Mouse (Mus musculus) brain, embryonic 14.5 days (tissue): ENCODE results near the gene Slc35c2. TPM values are rescaled to one million over a fixed set of nuclear protein-coding genes. Genes with fewer than 3 reads are reported as not detected.

ENCODE experiments used
- DNase-seq: peaks from one replicate; pipeline ENCODE4 v3.0.0-alpha.2; 2011; ENCODE audit warnings: low read depth
- CTCF ChIP-seq: fragments of 200-500 bp; IDR thresholded peaks from 2 replicates; pipeline ENCODE4 v1.5.1; 2012; ENCODE audit warnings: inconsistent platforms, mild to moderate bottlenecking, moderate library complexity, borderline replicate concordance; ENCODE audit not compliant: insufficient read depth, insufficient read length; ENCODE audit errors: extremely low read depth
- POLR2A ChIP-seq: fragments of 200-500 bp; IDR thresholded peaks from 2 replicates; pipeline ENCODE4 v1.6.1; 2012; ENCODE audit warnings: mild to moderate bottlenecking, inconsistent platforms, borderline replicate concordance; ENCODE audit not compliant: poor library complexity, insufficient read depth, insufficient read length, severe bottlenecking; ENCODE audit errors: extremely low read depth
- polyA plus RNA-seq: library from polyadenylated mRNA; depleted of rRNA; stranded (reverse); fragments of >200 nt; gene quantifications from 2 replicates; pipeline ENCODE4 v1.2.3, GENCODE M21; 2012

Gene Slc35c2
- polyA plus RNA-seq, 1 experiment, result 62.3 TPM

- DNase-seq, result no peak
- no peak for TF ChIP-seq POLR2A
- TF ChIP-seq CTCF, result no peak
Measured at GRCm38 (mm10) chr2:165307801-165308200, 20.1 kb upstream of the Slc35c2 start.

DNA sequence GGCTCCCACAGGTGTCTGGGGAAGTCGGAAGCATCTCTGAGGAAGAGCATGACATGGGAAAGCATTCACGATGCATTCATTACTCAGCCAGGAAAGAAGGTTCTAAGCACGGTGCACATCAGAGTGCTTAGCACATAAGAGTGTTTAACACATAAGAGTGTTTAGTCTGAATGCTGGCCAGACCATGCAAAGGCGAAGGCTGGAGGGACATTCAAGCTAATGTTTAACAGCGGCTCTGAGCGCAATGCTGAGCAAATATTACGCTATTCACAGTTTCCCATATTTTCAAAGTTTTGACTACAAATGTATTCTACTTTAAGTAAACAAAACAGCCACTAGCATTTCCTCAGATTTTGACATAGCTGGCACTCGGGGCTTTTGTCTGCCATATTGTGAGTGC is 17.8 kb upstream of the Slc35c2 start:
- DNase-seq, result no peak
- TF ChIP-seq CTCF (no peak), POLR2A (no peak)

GRCm38 (mm10) chr2:165304819-165305218 is 17.1 kb upstream of the Slc35c2 start:
- DNase-seq, result no peak
- TF ChIP-seq CTCF (no peak), POLR2A (no peak)

DNA sequence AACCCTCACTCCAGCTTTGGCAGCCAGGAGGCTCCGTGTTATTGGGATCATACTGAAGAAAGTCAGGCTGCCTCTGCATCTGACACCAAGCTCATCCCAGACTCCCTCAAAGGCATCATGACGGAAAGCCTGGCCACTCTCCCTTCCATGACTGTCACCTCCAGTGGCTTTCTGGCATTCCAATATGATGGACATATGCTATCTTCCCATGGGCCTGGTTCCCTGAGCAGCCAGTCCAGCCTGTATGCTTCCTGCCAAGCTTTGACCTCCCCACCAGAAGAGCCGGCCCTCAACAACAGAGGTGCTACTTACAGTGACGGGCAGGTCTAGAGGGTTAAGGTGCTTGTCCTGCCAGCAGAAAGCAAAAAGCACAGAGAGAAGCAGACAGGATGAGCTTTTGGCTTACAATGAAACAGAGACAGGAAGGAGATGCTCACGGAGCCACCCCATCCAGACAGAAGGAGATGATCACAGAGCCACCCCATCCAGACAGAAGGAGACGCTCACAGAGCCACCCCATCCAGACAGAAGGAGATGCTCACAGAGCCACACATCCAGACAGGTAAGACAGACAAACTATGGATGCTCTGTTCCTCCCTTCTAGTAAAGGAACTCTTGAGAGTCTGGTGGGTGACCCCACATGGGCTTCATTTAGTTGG is 15.8 kb upstream of the Slc35c2 start:
- TF ChIP-seq CTCF, result no peak
- TF ChIP-seq POLR2A, result no peak
- no peak for DNase-seq

DNA sequence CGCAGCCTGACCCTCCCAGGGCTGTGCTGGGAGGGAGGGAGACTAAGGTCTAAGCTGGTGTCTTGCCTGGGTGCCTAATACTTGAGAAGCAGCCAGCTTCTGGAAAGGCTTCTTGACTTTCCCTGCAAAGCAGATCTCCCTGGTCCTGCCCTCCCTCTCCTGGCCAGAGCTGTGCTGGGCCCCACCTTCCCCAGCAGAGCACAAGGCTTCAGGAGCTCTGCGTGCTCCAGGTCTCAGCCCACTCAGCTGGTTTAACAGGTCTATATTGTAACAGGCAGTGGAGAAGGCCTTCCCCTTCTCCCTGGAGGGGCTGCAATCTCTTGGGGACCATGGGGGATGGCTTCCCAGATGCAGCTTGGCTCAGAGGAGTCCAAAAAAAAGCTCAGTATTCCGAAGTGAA is 13.7 kb upstream of the Slc35c2 start:
- DNase-seq, result no peak
- no peak for TF ChIP-seq POLR2A

- DNase-seq, result peak; percentile 60
- no peak for TF ChIP-seq POLR2A
Measured at GRCm38 (mm10) chr2:165300885-165301284, 13.2 kb upstream of the Slc35c2 start.

- TF ChIP-seq POLR2A (no peak), CTCF (no peak)
- peak; percentile 60 for DNase-seq
Measured at GRCm38 (mm10) chr2:165300424-165300823, 12.8 kb upstream of the Slc35c2 start.

DNA sequence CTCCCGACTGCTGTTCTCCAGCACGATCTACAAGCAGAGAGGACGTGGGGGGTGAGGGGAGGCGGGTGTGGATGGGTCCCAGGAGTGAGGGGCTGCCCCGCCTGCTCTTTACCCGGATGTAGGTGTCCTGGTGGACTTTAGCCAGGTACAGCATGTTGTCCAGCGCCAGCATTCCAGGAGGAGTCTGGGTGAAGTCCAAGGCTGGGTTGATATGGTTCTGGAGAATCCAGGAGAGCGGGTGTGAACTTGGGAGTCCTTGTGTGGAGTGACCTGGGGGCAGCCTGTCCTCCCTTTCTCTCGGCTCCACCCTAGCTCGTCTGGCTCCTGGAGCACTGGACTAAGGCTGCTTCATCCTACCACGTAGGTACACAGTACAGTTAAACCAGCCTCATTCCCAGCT is 9.8 kb upstream of the Slc35c2 start:
- no peak for DNase-seq
- TF ChIP-seq CTCF (no peak), POLR2A (no peak)

- no peak for DNase-seq
- TF ChIP-seq POLR2A, result no peak
- no peak for TF ChIP-seq CTCF
Measured at GRCm38 (mm10) chr2:165296571-165296970, 8.9 kb upstream of the Slc35c2 start.

- TF ChIP-seq POLR2A (no peak), CTCF (no peak)
- peak; percentile 97 for DNase-seq
Measured at GRCm38 (mm10) chr2:165288315-165289031, 804 bp upstream of the Slc35c2 start.

DNA sequence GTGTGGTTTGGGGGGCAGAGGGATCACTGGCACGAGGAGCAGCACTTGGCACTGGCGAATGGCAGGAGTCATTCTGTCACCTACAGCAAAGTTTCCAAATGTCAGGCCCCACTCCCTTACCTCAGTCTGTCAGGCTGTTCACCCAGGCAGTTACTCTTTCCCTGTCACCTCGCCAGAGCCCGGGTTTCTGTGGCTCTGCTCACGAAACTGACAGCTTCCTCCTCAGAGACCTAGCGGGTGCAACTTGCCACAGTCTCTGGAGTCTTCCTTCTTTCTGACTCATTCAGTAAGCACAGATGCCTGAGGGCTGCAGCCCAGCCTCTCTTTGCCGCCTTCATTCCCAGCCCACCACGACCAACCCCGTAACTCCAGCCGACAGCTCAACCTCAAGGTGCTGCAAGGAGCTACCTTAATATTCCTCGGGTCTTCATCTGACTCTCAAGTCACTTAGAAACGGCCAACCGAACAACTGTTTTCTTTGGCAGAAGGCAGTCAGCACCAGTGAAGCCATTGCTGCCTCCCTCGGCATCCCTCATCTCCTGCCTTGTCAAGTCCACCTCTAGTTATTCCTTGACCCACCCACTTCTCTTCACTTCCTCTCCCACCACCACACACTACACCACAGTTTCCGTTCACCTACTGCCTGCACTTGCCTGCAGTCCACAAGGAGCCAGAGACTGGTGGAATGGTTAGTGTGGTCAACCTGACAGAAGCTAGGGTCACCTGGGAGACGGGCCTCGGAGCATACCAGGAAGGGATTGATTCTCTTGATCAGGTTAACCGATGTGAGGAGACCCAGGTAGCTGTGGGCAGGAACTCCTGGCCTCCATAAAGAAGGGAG is 1.1 kb downstream of the Slc35c2 start:
- TF ChIP-seq POLR2A (no peak), CTCF (no peak)
- DNase-seq, result no peak

DNA sequence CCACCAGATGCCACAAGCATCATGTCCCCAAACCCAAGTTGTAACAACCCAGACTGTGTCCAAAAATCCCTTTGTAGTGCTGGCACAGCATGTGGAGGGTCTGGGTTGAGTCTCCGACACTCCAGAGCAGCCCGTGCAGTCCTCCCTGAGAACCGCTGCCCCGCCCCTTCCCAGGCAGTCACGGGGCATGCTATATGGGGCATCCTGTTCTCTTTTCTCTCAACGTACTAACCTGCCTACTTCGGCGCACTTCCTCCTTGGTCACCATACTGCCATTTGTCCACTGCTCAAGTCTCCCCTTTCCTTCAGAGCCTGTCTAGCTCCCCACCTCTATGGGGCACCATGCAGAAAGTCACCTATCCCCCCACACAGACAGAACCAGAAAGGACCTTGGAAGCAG is 2.0 kb downstream of the Slc35c2 start:
- DNase-seq, result no peak
- TF ChIP-seq CTCF, result no peak
- TF ChIP-seq POLR2A, result no peak

DNA sequence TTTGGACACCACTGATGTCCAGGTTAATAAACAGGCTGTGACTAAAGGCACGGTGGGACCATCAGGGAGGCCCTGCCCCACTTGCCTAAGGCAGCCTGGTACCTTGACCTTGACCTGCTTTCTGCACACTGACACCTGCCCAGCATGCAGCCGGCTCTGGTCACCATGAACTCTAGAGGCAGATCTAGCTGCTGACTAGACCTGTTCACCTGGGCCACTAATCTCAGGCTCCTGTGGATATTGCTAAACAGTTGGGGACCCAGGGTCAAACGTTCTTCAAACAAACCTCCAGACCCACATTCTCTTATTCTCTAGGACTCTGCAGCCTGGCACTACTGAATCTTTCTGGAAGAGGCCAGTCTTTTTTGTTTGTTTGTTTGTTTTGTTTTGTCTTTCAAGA is 2.6 kb downstream of the Slc35c2 start:
- no peak for DNase-seq
- TF ChIP-seq CTCF (no peak), POLR2A (no peak)
